Mouse (Mus musculus): ENCODE measurements at regions not wholly inside any gene's neighbourhood (a gene's known extent, or its start where the extent isn't known, plus 50 kb on each side); places are given as distances from the start of the nearest gene placed in this dataset.

DNA sequence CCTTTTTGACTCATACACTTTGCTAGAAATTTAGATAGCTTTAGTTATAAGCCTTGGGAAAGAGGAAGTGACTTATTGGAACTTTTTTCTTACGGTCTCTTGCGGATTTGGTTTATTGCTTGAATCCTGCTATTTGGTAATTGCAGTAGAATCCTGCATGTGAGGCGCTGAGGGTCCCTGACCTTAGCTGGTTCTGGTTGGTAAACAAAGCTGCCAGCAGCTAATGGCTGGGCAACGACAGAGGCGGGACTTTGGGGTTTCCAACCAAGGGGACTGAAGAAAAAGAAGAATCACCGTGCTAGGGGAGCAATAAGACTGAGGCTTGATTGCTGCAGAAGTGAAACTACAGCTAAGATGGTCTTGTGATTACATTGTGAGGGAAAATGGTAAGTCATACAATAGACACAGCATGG lies 230.2 kb upstream of the Nrip1 start:
- Histone ChIP-seq H3K36me3 (replicated peaks; ENCODE audit: control insufficient read depth, insufficient read depth, low read length) (no peaks in the 10 kb centered on the region), H3K27me3 (ENCODE audit: control insufficient read depth, insufficient read depth, low read length) (no peaks in the 10 kb centered on the region), H3K27ac (ENCODE audit: low read depth) (no peak overlapping the region), H3K4me3 (ENCODE audit: low read depth, low read length) (no peak overlapping the region), H3K4me1 (ENCODE audit: control insufficient read depth, insufficient read depth) (no peaks in the 10 kb centered on the region), H3K4me2 (ENCODE audit: low read depth, low read length) (no peak overlapping the region), H3K9ac (replicated peaks; ENCODE audit: low read depth, low read length) (no peak overlapping the region), H3K9me3 (replicated peaks; ENCODE audit: control insufficient read depth, low read length) (no peaks in the 10 kb centered on the region)
- 59% methylated on average over 6 of the region's 6 CpGs for WGBS
- TF ChIP-seq CTCF (IDR thresholded peaks at IDR 0.05; ENCODE audit: low read depth) = no peak
- no peak for TF ChIP-seq EP300 (IDR thresholded peaks at IDR 0.05; ENCODE audit: low read depth)
- DNase-seq (ENCODE audit: low spot score) (no peak), ATAC-seq (ENCODE audit: insufficient read depth, low read depth) (no peak)

DNA sequence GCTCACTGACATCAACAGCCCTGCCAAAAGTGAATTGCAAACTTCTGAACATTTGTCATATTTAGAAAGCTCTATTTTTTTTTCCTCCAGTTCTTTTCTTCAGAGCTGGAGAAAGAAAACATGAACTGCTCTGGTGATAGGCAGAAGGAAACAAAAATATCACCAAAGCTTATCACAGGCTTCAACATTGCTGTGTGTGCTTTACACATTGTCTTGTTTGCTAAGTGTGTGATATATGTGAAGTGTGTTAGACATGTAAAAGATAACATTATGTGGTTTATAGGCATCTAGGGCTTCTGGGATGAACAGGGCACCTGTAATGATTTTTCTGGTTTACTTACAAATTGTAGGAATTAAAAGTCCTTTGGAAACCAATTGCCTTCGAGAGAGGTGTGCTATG lies 229.8 kb upstream of the Nrip1 start:
- DNase-seq (ENCODE audit: low spot score) = no peak
- ATAC-seq (ENCODE audit: insufficient read depth, low read depth) = no peak
- Histone ChIP-seq H3K9me3 (replicated peaks; ENCODE audit: control insufficient read depth, low read length) (no peaks in the 10 kb centered on the region), H3K4me2 (ENCODE audit: low read depth, low read length) (no peak overlapping the region), H3K27ac (ENCODE audit: low read depth) (no peak overlapping the region), H3K9ac (replicated peaks; ENCODE audit: low read depth, low read length) (no peak overlapping the region), H3K36me3 (replicated peaks; ENCODE audit: control insufficient read depth, insufficient read depth, low read length) (no peaks in the 10 kb centered on the region), H3K4me3 (ENCODE audit: low read depth, low read length) (no peak overlapping the region), H3K4me1 (ENCODE audit: control insufficient read depth, insufficient read depth) (no peaks in the 10 kb centered on the region), H3K27me3 (ENCODE audit: control insufficient read depth, insufficient read depth, low read length) (no peaks in the 10 kb centered on the region)
- TF ChIP-seq CTCF (IDR thresholded peaks at IDR 0.05; ENCODE audit: low read depth) (no peak), EP300 (IDR thresholded peaks at IDR 0.05; ENCODE audit: low read depth) (no peak)
- WGBS = 58% methylated on average over 1 of the region's 1 CpGs

DNA sequence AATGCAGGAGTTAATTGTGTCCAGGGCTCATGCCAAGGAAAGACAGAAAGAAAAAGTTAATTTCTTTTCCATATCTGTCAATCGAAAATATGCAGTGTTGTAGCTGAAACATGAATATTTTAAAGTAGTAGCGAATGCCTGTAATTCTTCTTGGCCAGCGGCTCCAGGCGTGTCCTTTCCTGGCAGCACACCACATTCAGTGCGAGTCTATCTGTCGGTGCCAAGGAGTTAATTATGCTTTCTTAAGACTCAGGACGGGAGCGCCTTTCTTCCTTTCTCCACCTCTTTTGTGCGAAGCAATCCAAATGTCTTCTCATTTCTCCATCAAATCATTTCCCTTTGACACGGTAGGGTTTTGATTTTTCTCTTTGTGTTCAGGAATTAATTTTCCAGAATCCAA lies 226.5 kb upstream of the Nrip1 start:
- TF ChIP-seq CTCF (IDR thresholded peaks at IDR 0.05; ENCODE audit: low read depth) = no peak

DNA sequence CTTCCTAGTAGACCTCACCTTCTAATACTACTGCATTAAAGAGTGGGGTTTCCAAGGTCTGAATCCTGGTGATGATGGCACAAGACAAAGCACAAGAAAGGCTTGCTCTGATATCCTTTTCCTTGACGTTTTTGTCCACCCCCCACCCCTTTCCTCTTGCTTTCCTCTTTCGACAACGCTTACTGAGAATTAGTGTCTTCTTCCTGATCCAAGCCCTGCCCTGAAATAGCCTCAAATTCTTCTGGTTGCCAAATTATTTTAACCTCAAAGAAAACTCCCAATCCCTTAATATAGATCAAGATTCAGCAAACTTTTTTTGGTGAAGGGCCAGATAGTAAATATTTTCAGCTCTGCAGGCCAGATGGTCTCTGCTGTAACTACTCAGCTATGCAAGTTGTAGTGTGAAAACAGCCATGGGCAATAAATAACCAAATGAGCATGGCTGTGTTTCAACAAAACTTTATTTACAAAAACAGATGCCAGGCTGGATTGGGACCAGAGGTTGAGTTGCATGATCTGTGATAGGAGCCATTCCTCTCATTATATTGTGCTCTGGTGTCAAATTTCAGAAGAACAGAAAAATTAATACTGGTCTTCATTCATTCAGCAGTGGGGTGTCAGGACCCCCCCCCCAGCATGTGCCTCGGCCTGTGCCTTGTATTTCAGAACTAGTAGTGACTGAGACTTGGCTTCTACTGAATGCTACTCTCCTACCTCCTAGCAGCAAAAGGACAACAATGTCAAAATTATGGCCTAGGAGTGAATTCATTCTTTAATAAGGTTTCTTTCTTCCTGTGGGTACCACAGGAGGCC lies 218.5 kb upstream of the Nrip1 start:
- Histone ChIP-seq H3K4me1 (ENCODE audit: control insufficient read depth, insufficient read depth) (no peaks in the 10 kb centered on the region), H3K4me2 (ENCODE audit: low read depth, low read length) (no peak overlapping the region), H3K9me3 (replicated peaks; ENCODE audit: control insufficient read depth, low read length) (no peaks in the 10 kb centered on the region), H3K9ac (replicated peaks; ENCODE audit: low read depth, low read length) (no peak overlapping the region), H3K36me3 (replicated peaks; ENCODE audit: control insufficient read depth, insufficient read depth, low read length) (no peaks in the 10 kb centered on the region), H3K4me3 (ENCODE audit: low read depth, low read length) (no peak overlapping the region), H3K27ac (ENCODE audit: low read depth) (no peak overlapping the region), H3K27me3 (ENCODE audit: control insufficient read depth, insufficient read depth, low read length) (no peaks in the 10 kb centered on the region)
- DNase-seq (ENCODE audit: low spot score) = no peak
- no peak for ATAC-seq (ENCODE audit: insufficient read depth, low read depth)
- WGBS = 68% methylated on average over 4 of the region's 4 CpGs
- TF ChIP-seq CTCF (IDR thresholded peaks at IDR 0.05; ENCODE audit: low read depth) (no peak), EP300 (IDR thresholded peaks at IDR 0.05; ENCODE audit: low read depth) (no peak)

More for the DNA sequence above, 226.5 kb upstream of the Nrip1 start:
- no peaks in the 10 kb centered on the region for H3K36me3 ChIP-seq (replicated peaks; ENCODE audit: control insufficient read depth, insufficient read depth, low read length)
- no peak overlapping the region for H3K4me3 ChIP-seq (ENCODE audit: low read depth, low read length)
- no peaks in the 10 kb centered on the region for H3K4me1 ChIP-seq (ENCODE audit: control insufficient read depth, insufficient read depth)
- DNase-seq (ENCODE audit: low spot score) (no peak), ATAC-seq (ENCODE audit: insufficient read depth, low read depth) (no peak)
- 60% methylated on average over 10 of the region's 10 CpGs for WGBS
- H3K4me2 ChIP-seq (ENCODE audit: low read depth, low read length) = no peak overlapping the region
- H3K27me3 ChIP-seq (ENCODE audit: control insufficient read depth, insufficient read depth, low read length) = no peaks in the 10 kb centered on the region
- no peak overlapping the region for H3K9ac ChIP-seq (replicated peaks; ENCODE audit: low read depth, low read length)
- no peak overlapping the region for H3K27ac ChIP-seq (ENCODE audit: low read depth)
- H3K9me3 ChIP-seq (replicated peaks; ENCODE audit: control insufficient read depth, low read length) = no peaks in the 10 kb centered on the region

DNA sequence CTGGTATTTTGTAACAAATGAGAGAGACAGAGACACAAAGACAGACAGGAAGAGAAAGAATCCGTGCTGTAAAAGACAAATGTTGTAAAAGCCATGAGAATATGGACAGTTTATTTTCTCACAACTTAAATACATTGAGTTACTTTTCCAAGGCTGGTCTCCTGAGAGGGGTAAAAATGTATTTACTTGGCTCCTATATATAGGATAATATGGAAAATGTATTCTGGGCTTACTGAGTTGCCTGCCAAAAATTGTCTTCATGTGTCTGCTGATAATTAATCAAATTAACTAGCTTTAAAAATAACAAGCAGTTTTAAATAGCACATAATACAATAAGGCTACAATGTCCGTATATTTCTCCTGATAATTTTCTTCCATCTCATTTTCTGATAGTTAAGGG lies 216.2 kb upstream of the Nrip1 start:
- no peaks in the 10 kb centered on the region for H3K36me3 ChIP-seq (replicated peaks; ENCODE audit: control insufficient read depth, insufficient read depth, low read length)
- no peak overlapping the region for H3K4me2 ChIP-seq (ENCODE audit: low read depth, low read length)
- H3K27me3 ChIP-seq (ENCODE audit: control insufficient read depth, insufficient read depth, low read length) = no peaks in the 10 kb centered on the region
- TF ChIP-seq EP300 (IDR thresholded peaks at IDR 0.05; ENCODE audit: low read depth) = no peak
- TF ChIP-seq CTCF (IDR thresholded peaks at IDR 0.05; ENCODE audit: low read depth) = no peak
- 34% methylated on average over 2 of the region's 2 CpGs for WGBS
- no peak overlapping the region for H3K9ac ChIP-seq (replicated peaks; ENCODE audit: low read depth, low read length)
- H3K27ac ChIP-seq (ENCODE audit: low read depth) = no peak overlapping the region
- no peaks in the 10 kb centered on the region for H3K9me3 ChIP-seq (replicated peaks; ENCODE audit: control insufficient read depth, low read length)
- DNase-seq (ENCODE audit: low spot score) (no peak), ATAC-seq (ENCODE audit: insufficient read depth, low read depth) (no peak)
- H3K4me3 ChIP-seq (ENCODE audit: low read depth, low read length) = no peak overlapping the region
- no peaks in the 10 kb centered on the region for H3K4me1 ChIP-seq (ENCODE audit: control insufficient read depth, insufficient read depth)

DNA sequence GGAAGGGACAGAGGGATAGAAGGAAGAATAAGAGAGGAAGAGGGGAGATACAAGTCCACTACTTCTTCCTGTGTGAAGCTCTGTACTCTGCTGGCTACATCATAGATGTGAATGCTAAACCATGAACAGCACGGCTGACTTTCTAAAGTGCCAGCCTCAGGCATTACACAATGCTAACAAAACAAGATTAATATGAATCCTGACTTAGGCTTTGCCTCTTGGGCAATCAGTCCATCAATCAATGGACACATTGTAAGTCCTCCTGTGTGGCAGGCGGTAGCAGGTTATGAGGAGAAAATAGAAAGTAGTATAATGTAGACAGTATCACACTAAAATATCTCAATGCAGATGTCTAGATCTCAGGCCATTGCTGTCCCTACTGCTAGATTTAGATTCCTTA lies 203.6 kb upstream of the Nrip1 start:
- H3K9me3 ChIP-seq (replicated peaks; ENCODE audit: control insufficient read depth, low read length) = no peaks in the 10 kb centered on the region
- H3K27ac ChIP-seq (ENCODE audit: low read depth) = no peak overlapping the region
- H3K9ac ChIP-seq (replicated peaks; ENCODE audit: low read depth, low read length) = no peak overlapping the region
- no peaks in the 10 kb centered on the region for H3K4me1 ChIP-seq (ENCODE audit: control insufficient read depth, insufficient read depth)
- no peak overlapping the region for H3K4me3 ChIP-seq (ENCODE audit: low read depth, low read length)
- no peaks in the 10 kb centered on the region for H3K36me3 ChIP-seq (replicated peaks; ENCODE audit: control insufficient read depth, insufficient read depth, low read length)
- WGBS = 84% methylated on average over 2 of the region's 2 CpGs
- DNase-seq (ENCODE audit: low spot score) = no peak
- no peak for ATAC-seq (ENCODE audit: insufficient read depth, low read depth)
- H3K4me2 ChIP-seq (ENCODE audit: low read depth, low read length) = no peak overlapping the region
- H3K27me3 ChIP-seq (ENCODE audit: control insufficient read depth, insufficient read depth, low read length) = no peaks in the 10 kb centered on the region
- TF ChIP-seq EP300 (IDR thresholded peaks at IDR 0.05; ENCODE audit: low read depth) = no peak
- TF ChIP-seq CTCF (IDR thresholded peaks at IDR 0.05; ENCODE audit: low read depth) = no peak

All from heart, postnatal 0 days (tissue).